Mouse (Mus musculus): Measurements from ENCODE around the gene Apopt1. TPM values are rescaled to one million over a fixed set of nuclear protein-coding genes. Genes with fewer than 3 reads are reported as not detected.

The Apopt1 gene
- total RNA-seq, 2 experiments from 2014 or later = 27.0 to 33.0 TPM

GRCm38 (mm10) chr12:111737370-111737769 lies 24.3 kb downstream of the Apopt1 start:
- DNase-seq = no peak
- intact Hi-C loops (cut with DNase I) = no loop called here

GRCm38 (mm10) chr12:111738754-111739153 lies 25.7 kb downstream of the Apopt1 start:
- intact Hi-C loops (cut with DNase I) = no loop called here
- DNase-seq = peak; percentile 72

- intact Hi-C loops (cut with DNase I) = no loop called here
- DNase-seq = no peak
Observed at GRCm38 (mm10) chr12:111741338-111741737, 28.3 kb downstream of the Apopt1 start.

- DNase-seq = no peak
- intact Hi-C loops (cut with DNase I) = no loop called here
Observed at GRCm38 (mm10) chr12:111743419-111743818, 30.4 kb downstream of the Apopt1 start.

GRCm38 (mm10) chr12:111743981-111744423 lies 30.9 kb downstream of the Apopt1 start:
- peak; percentile 43 for DNase-seq
- intact Hi-C loops (cut with DNase I) = no loop called here

- intact Hi-C loops (cut with DNase I) = no loop called here
- no peak for DNase-seq
Observed at GRCm38 (mm10) chr12:111745274-111745673, 32.2 kb downstream of the Apopt1 start.

- intact Hi-C loops (cut with DNase I) = no loop called here
- DNase-seq = peak; percentile 34
Observed at GRCm38 (mm10) chr12:111746091-111746490, 33.0 kb downstream of the Apopt1 start.

- no peak for DNase-seq
Observed at GRCm38 (mm10) chr12:111747421-111747820, 34.4 kb downstream of the Apopt1 start.

GRCm38 (mm10) chr12:111750739-111751138 lies 37.7 kb downstream of the Apopt1 start:
- no peak for DNase-seq
- intact Hi-C loops (cut with DNase I) = no loop called here

More at GRCm38 (mm10) chr12:111747421-111747820, 34.4 kb downstream of the Apopt1 start:
- intact Hi-C loops (cut with DNase I) = no loop called here

GRCm38 (mm10) chr12:111752491-111752890 lies 39.4 kb downstream of the Apopt1 start:
- no peak for DNase-seq
- intact Hi-C loops (cut with DNase I) = no loop called here

GRCm38 (mm10) chr12:111753347-111753746 lies 40.3 kb downstream of the Apopt1 start:
- intact Hi-C loops (cut with DNase I) = no loop called here
- DNase-seq = no peak

- intact Hi-C loops (cut with DNase I) = no loop called here
Observed at GRCm38 (mm10) chr12:111754710-111755109, 41.6 kb downstream of the Apopt1 start.

GRCm38 (mm10) chr12:111755231-111755630 lies 42.2 kb downstream of the Apopt1 start:
- intact Hi-C loops (cut with DNase I) = no loop called here
- no peak for DNase-seq

More at GRCm38 (mm10) chr12:111754710-111755109, 41.6 kb downstream of the Apopt1 start:
- no peak for DNase-seq

GRCm38 (mm10) chr12:111756082-111756697 lies 43.1 kb downstream of the Apopt1 start:
- no peak for DNase-seq
- intact Hi-C loops (cut with DNase I) = no loop called here

GRCm38 (mm10) chr12:111756698-111757082 lies 43.6 kb downstream of the Apopt1 start:
- DNase-seq = no peak
- intact Hi-C loops (cut with DNase I) = no loop called here

- intact Hi-C loops (cut with DNase I) = no loop called here
- DNase-seq = no peak
Observed at GRCm38 (mm10) chr12:111757561-111758325, 44.7 kb downstream of the Apopt1 start.

- peak; percentile 81 for DNase-seq
Observed at GRCm38 (mm10) chr12:111758381-111759175, 45.5 kb downstream of the Apopt1 start, which contains the start of gene Klc1. Gene Klc1, plus strand, starts transcription at chr12:111758849.

GRCm38 (mm10) chr12:111759176-111760061 lies 46.4 kb downstream of the Apopt1 start:
- peak; percentile 65 for DNase-seq
- intact Hi-C loops (cut with DNase I) = no loop called here

More at GRCm38 (mm10) chr12:111758381-111759175, 45.5 kb downstream of the Apopt1 start, which contains the start of gene Klc1:
- intact Hi-C loops (cut with DNase I) = no loop called here

- DNase-seq = no peak
- intact Hi-C loops (cut with DNase I) = no loop called here
Observed at GRCm38 (mm10) chr12:111760306-111760908, 47.3 kb downstream of the Apopt1 start.
